Mouse (Mus musculus): ENCODE measurements around the gene Tbc1d15.

The Tbc1d15 gene

DNA sequence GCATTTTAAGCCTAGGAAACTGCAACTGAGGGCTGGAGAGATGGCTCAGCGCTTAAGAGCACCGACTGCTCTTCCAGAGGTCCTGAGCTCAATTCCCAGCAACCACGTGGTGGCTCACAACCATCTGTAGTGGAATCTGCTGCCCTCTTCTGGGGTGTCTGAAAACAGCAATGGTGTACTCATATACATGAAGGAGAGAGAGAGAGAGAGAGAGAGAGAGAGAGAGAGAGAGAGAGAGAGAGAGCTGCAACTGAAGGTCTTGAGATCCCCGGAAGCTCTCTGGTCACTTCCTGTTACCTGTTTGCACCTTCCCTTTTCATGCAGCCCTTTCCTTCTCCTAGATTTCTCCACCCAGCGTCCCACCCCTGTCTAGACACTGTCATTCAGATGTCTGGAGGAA, 91.0 kb downstream of the Tbc1d15 start:
- DNase-seq (ENCODE audit: low spot score in 2 of 2), result no peak
